ENCODE assay signal across 30 mouse cellular contexts in genomic region chr14:83363153-83363552, GRCm38 (mm10).
"Had no signal": no experiment of that assay in that cellular context is flagged by ENCODE, and none has a peak within 500 bp of the region (broad histone marks: within the 10 kb centered on the region; RNA-seq: fewer than 3 reads in every experiment).

No protein-coding gene starts in this region.

- H3K27ac ChIP-seq: limb, embryonic 10.5 days; limb, embryonic 12.5 days; limb, embryonic 13.5 days; limb, embryonic 15.5 days; liver, embryonic 12.5 days; liver, embryonic 13.5 days; liver, embryonic 14.5 days; liver, embryonic 15.5 days; lung, embryonic 15.5 days; macrophage; midbrain, embryonic 10.5 days; midbrain, embryonic 12.5 days; midbrain, embryonic 15.5 days had no signal

- ATAC-seq: liver, embryonic 12.5 days; liver, postnatal 0 days; lung, postnatal 0 days; midbrain, embryonic 15.5 days; midbrain, embryonic 16.5 days had no signal

- H3K27me3 ChIP-seq: limb, embryonic 12.5 days; limb, embryonic 13.5 days; limb, embryonic 15.5 days; liver, embryonic 12.5 days; liver, embryonic 13.5 days; liver, embryonic 15.5 days; lung, embryonic 15.5 days; megakaryocyte, embryonic 14.5 days; midbrain, embryonic 12.5 days; midbrain, embryonic 15.5 days had no signal

- H3K36me3 ChIP-seq: limb, embryonic 10.5 days; limb, embryonic 12.5 days; limb, embryonic 13.5 days; limb, embryonic 15.5 days; liver, embryonic 12.5 days; liver, embryonic 13.5 days; liver, embryonic 15.5 days; lung, embryonic 15.5 days; midbrain, embryonic 10.5 days; midbrain, embryonic 12.5 days; midbrain, embryonic 15.5 days had no signal

- H3K9ac ChIP-seq: limb, embryonic 12.5 days; limb, embryonic 13.5 days; limb, embryonic 15.5 days; liver, embryonic 12.5 days; liver, embryonic 13.5 days; liver, embryonic 14.5 days; liver, embryonic 15.5 days; liver, postnatal 0 days; lung, embryonic 14.5 days; lung, embryonic 15.5 days; midbrain, embryonic 12.5 days; midbrain, embryonic 15.5 days had no signal

- DNase-seq: left cerebral cortex, postnatal 4 days; liver; liver, embryonic 13.5 days; liver, postnatal 0 days; lung, adult 18-20 months; lung, adult 2 months; lung, embryonic 14.5 days; lung, postnatal 10 days; lung, postnatal 14 days; lung, postnatal 36 days; lung, postnatal 4 days; midbrain, embryonic 14.5 days had no signal

- H3K9me3 ChIP-seq: limb, embryonic 10.5 days; limb, embryonic 12.5 days; limb, embryonic 13.5 days; limb, embryonic 15.5 days; liver, embryonic 12.5 days; liver, embryonic 13.5 days; liver, embryonic 15.5 days; lung, embryonic 15.5 days; megakaryocyte, embryonic 14.5 days; midbrain, embryonic 10.5 days; midbrain, embryonic 12.5 days; midbrain, embryonic 15.5 days had no signal

- H3K4me2 ChIP-seq: limb, embryonic 12.5 days; limb, embryonic 13.5 days; limb, embryonic 15.5 days; liver, embryonic 11.5 days; liver, embryonic 12.5 days; liver, embryonic 13.5 days; liver, embryonic 15.5 days; lung, embryonic 14.5 days; lung, embryonic 15.5 days; midbrain, embryonic 11.5 days; midbrain, embryonic 12.5 days; midbrain, embryonic 15.5 days had no signal

- H3K4me3 ChIP-seq: limb, embryonic 10.5 days; limb, embryonic 12.5 days; limb, embryonic 13.5 days; limb, embryonic 15.5 days; liver, embryonic 12.5 days; liver, embryonic 13.5 days; liver, embryonic 15.5 days; lung, embryonic 15.5 days; megakaryocyte, embryonic 14.5 days; midbrain, embryonic 10.5 days; midbrain, embryonic 12.5 days; midbrain, embryonic 15.5 days; myocyte had no signal

- H3K4me1 ChIP-seq: limb, embryonic 10.5 days; limb, embryonic 12.5 days; limb, embryonic 13.5 days; limb, embryonic 15.5 days; liver, embryonic 12.5 days; liver, embryonic 13.5 days; liver, embryonic 15.5 days; lung, embryonic 15.5 days; megakaryocyte, embryonic 14.5 days; midbrain, embryonic 10.5 days; midbrain, embryonic 12.5 days; midbrain, embryonic 15.5 days had no signal
